Mouse (Mus musculus): ENCODE data around the gene Greb1. TPM values are rescaled to one million over a fixed set of nuclear protein-coding genes. Genes with fewer than 3 reads are reported as not detected.

Gene Greb1
- polyA plus RNA-seq, 1 experiment from 2014 or later = 6.4 TPM

GRCm38 (mm10) chr12:16829785-16830184 lies 29.1 kb upstream of the Greb1 start:
- ATAC-seq (ENCODE audit: insufficient number of reproducible peaks, insufficient read depth, low FRiP score, low TSS enrichment, low read depth) = no peak
- no peak overlapping the region for H3K4me2 ChIP-seq
- 81% methylated on average over 2 of the region's 2 CpGs for WGBS
- H3K27me3 ChIP-seq = no peaks in the 10 kb centered on the region
- H3K4me3 ChIP-seq (replicated peaks) = no peak overlapping the region
- H3K4me1 ChIP-seq (replicated peaks) = 0 out of 2 replicates have a peak, but pooled peaks cover 2% of the 10 kb centered on the region
- H3K36me3 ChIP-seq = peaks cover 46% of the 10 kb centered on the region
- H3K9me3 ChIP-seq = no peaks in the 10 kb centered on the region
- H3K9ac ChIP-seq (replicated peaks) = no peak overlapping the region
- no peak overlapping the region for H3K27ac ChIP-seq

- no peak overlapping the region for H3K9ac ChIP-seq (replicated peaks)
- no peaks in the 10 kb centered on the region for H3K4me1 ChIP-seq (replicated peaks)
- WGBS = 83% methylated on average over 6 of the region's 6 CpGs
- H3K27me3 ChIP-seq = no peaks in the 10 kb centered on the region
- H3K27ac ChIP-seq = no peak overlapping the region
- H3K4me2 ChIP-seq = no peak overlapping the region
- peaks cover 59% of the 10 kb centered on the region for H3K36me3 ChIP-seq
- ATAC-seq (ENCODE audit: insufficient number of reproducible peaks, insufficient read depth, low FRiP score, low TSS enrichment, low read depth) = no peak
- H3K9me3 ChIP-seq = no peaks in the 10 kb centered on the region
- H3K4me3 ChIP-seq (replicated peaks) = no peak overlapping the region
These were observed 27.8 kb upstream of the Greb1 start for GRCm38 (mm10) chr12:16828505-16828904.

- H3K4me3 ChIP-seq (replicated peaks) = no peak overlapping the region
- H3K9ac ChIP-seq (replicated peaks) = no peak overlapping the region
- no peak overlapping the region for H3K27ac ChIP-seq
- WGBS = 89% methylated on average over 1 of the region's 1 CpGs
- H3K27me3 ChIP-seq = no peaks in the 10 kb centered on the region
- no peak overlapping the region for H3K4me2 ChIP-seq
- no peak for ATAC-seq (ENCODE audit: insufficient number of reproducible peaks, insufficient read depth, low FRiP score, low TSS enrichment, low read depth)
- H3K36me3 ChIP-seq = peaks cover 94% of the 10 kb centered on the region
- H3K4me1 ChIP-seq (replicated peaks) = no peaks in the 10 kb centered on the region
- no peaks in the 10 kb centered on the region for H3K9me3 ChIP-seq
These were observed 23.0 kb upstream of the Greb1 start for GRCm38 (mm10) chr12:16823701-16824100.

GRCm38 (mm10) chr12:16822181-16822734 lies 21.6 kb upstream of the Greb1 start:
- Histone ChIP-seq H3K36me3 (peaks cover 94% of the 10 kb centered on the region), H3K9ac (replicated peaks) (no peak overlapping the region), H3K9me3 (no peaks in the 10 kb centered on the region), H3K4me2 (no peak overlapping the region), H3K27me3 (no peaks in the 10 kb centered on the region), H3K4me3 (replicated peaks) (no peak overlapping the region), H3K27ac (no peak overlapping the region), H3K4me1 (replicated peaks) (no peaks in the 10 kb centered on the region)
- WGBS = 97% methylated on average over 10 of the region's 10 CpGs
- ATAC-seq (ENCODE audit: insufficient number of reproducible peaks, insufficient read depth, low FRiP score, low TSS enrichment, low read depth) = no peak

- no peak for ATAC-seq (ENCODE audit: insufficient number of reproducible peaks, insufficient read depth, low FRiP score, low TSS enrichment, low read depth)
- no peak overlapping the region for H3K4me2 ChIP-seq
- H3K27ac ChIP-seq = no peak overlapping the region
- WGBS = 92% methylated on average over 7 of the region's 7 CpGs
- H3K27me3 ChIP-seq = no peaks in the 10 kb centered on the region
- no peak overlapping the region for H3K9ac ChIP-seq (replicated peaks)
- no peaks in the 10 kb centered on the region for H3K4me1 ChIP-seq (replicated peaks)
- H3K4me3 ChIP-seq (replicated peaks) = no peak overlapping the region
- H3K9me3 ChIP-seq = no peaks in the 10 kb centered on the region
- H3K36me3 ChIP-seq = peaks cover 95% of the 10 kb centered on the region
These were observed 20.1 kb upstream of the Greb1 start for GRCm38 (mm10) chr12:16820761-16821160.

- H3K9me3 ChIP-seq = no peaks in the 10 kb centered on the region
- H3K4me2 ChIP-seq = no peak overlapping the region
- H3K27ac ChIP-seq = no peak overlapping the region
- no peaks in the 10 kb centered on the region for H3K27me3 ChIP-seq
- WGBS = 33% methylated on average over 11 of the region's 11 CpGs
- no peaks in the 10 kb centered on the region for H3K4me1 ChIP-seq (replicated peaks)
- no peak for ATAC-seq (ENCODE audit: insufficient number of reproducible peaks, insufficient read depth, low FRiP score, low TSS enrichment, low read depth)
- peaks cover 91% of the 10 kb centered on the region for H3K36me3 ChIP-seq
- no peak overlapping the region for H3K9ac ChIP-seq (replicated peaks)
- no peak overlapping the region for H3K4me3 ChIP-seq (replicated peaks)
These were observed 17.8 kb upstream of the Greb1 start for GRCm38 (mm10) chr12:16818513-16818912.

GRCm38 (mm10) chr12:16817147-16817546 lies 16.5 kb upstream of the Greb1 start:
- Histone ChIP-seq H3K4me1 (replicated peaks) (peaks cover 10% of the 10 kb centered on the region), H3K9me3 (no peaks in the 10 kb centered on the region), H3K4me2 (no peak overlapping the region), H3K27me3 (no peaks in the 10 kb centered on the region), H3K27ac (no peak overlapping the region), H3K9ac (replicated peaks) (no peak overlapping the region), H3K36me3 (peaks cover 78% of the 10 kb centered on the region), H3K4me3 (replicated peaks) (no peak overlapping the region)
- ATAC-seq (ENCODE audit: insufficient number of reproducible peaks, insufficient read depth, low FRiP score, low TSS enrichment, low read depth) = no peak
- 83% methylated on average over 4 of the region's 4 CpGs for WGBS

GRCm38 (mm10) chr12:16811477-16811876 lies 10.8 kb upstream of the Greb1 start:
- Histone ChIP-seq H3K9ac (replicated peaks) (peak overlapping the region; percentile 93), H3K4me2 (peak overlapping the region; percentile 77), H3K27ac (peak overlapping the region; percentile 76; the same call in 1 of the 2 replicates), H3K36me3 (peaks cover 24% of the 10 kb centered on the region), H3K9me3 (no peaks in the 10 kb centered on the region), H3K4me1 (replicated peaks) (peaks cover 17% of the 10 kb centered on the region), H3K4me3 (replicated peaks) (peak overlapping the region; percentile 80), H3K27me3 (peaks cover 29% of the 10 kb centered on the region)
- ATAC-seq (ENCODE audit: insufficient number of reproducible peaks, insufficient read depth, low FRiP score, low TSS enrichment, low read depth) = no peak
- 4% methylated on average over 15 of the region's 15 CpGs for WGBS

GRCm38 (mm10) chr12:16810525-16811431 lies 10.1 kb upstream of the Greb1 start, which contains the start of gene E2f6:
TSS of gene E2f6 (plus strand) at chr12:16810963.
- H3K4me3 ChIP-seq (replicated peaks) = peak within 1 kb of the TSS; percentile 80
- peak; percentile 72 for ATAC-seq (ENCODE audit: insufficient number of reproducible peaks, insufficient read depth, low FRiP score, low TSS enrichment, low read depth)
- peaks cover 19% of the 10 kb centered on the region for H3K36me3 ChIP-seq
- peaks cover 17% of the 10 kb centered on the region for H3K4me1 ChIP-seq (replicated peaks)
- peaks cover 35% of the 10 kb centered on the region for H3K27me3 ChIP-seq
- peak within 1 kb of the TSS; percentile 76 for H3K27ac ChIP-seq
- WGBS = 5% methylated on average over 81 of the region's 81 CpGs
- peak within 1 kb of the TSS; percentile 77 for H3K4me2 ChIP-seq
- no peaks in the 10 kb centered on the region for H3K9me3 ChIP-seq
- peak within 1 kb of the TSS; percentile 93 for H3K9ac ChIP-seq (replicated peaks)

- no peak overlapping the region for H3K9ac ChIP-seq (replicated peaks)
- 44% methylated on average over 3 of the region's 3 CpGs for WGBS
- peaks cover 18% of the 10 kb centered on the region for H3K4me1 ChIP-seq (replicated peaks)
- H3K36me3 ChIP-seq = no peaks in the 10 kb centered on the region
- ATAC-seq (ENCODE audit: insufficient number of reproducible peaks, insufficient read depth, low FRiP score, low TSS enrichment, low read depth) = no peak
- no peak overlapping the region for H3K27ac ChIP-seq
- peaks cover 35% of the 10 kb centered on the region for H3K27me3 ChIP-seq
- no peak overlapping the region for H3K4me2 ChIP-seq
- H3K4me3 ChIP-seq (replicated peaks) = no peak overlapping the region
- H3K9me3 ChIP-seq = no peaks in the 10 kb centered on the region
These were observed 7.4 kb upstream of the Greb1 start for GRCm38 (mm10) chr12:16808045-16808444.

GRCm38 (mm10) chr12:16805511-16805910 lies 4.8 kb upstream of the Greb1 start:
- H3K9ac ChIP-seq (replicated peaks) = no peak overlapping the region
- no peak overlapping the region for H3K4me3 ChIP-seq (replicated peaks)
- ATAC-seq (ENCODE audit: insufficient number of reproducible peaks, insufficient read depth, low FRiP score, low TSS enrichment, low read depth) = 0 out of 2 replicates have a peak, but pooled peaks have one; percentile 34
- WGBS = 7% methylated on average over 5 of the region's 5 CpGs
- no peaks in the 10 kb centered on the region for H3K36me3 ChIP-seq
- H3K27me3 ChIP-seq = peaks cover 52% of the 10 kb centered on the region
- no peaks in the 10 kb centered on the region for H3K9me3 ChIP-seq
- no peak overlapping the region for H3K4me2 ChIP-seq
- H3K27ac ChIP-seq = no peak overlapping the region
- peaks cover 6% of the 10 kb centered on the region; the same call in 1 of the 2 replicates for H3K4me1 ChIP-seq (replicated peaks)

All from limb, embryonic 12.5 days (tissue).